Mouse (Mus musculus): ENCODE data around the gene Olfr541. TPM values are rescaled to one million over a fixed set of nuclear protein-coding genes. Genes with fewer than 3 reads are reported as not detected.
"Not testable (repeated sequence)": the region's sequence is repeated elsewhere in the genome, so short reads cannot be mapped to it uniquely, and the experiment has no call there.

The Olfr541 gene
- not detected in 2 replicates for polyA plus RNA-seq (2015; fragmentation: Nextera tagmentation; extraction: Ambion mirVana)

DNA sequence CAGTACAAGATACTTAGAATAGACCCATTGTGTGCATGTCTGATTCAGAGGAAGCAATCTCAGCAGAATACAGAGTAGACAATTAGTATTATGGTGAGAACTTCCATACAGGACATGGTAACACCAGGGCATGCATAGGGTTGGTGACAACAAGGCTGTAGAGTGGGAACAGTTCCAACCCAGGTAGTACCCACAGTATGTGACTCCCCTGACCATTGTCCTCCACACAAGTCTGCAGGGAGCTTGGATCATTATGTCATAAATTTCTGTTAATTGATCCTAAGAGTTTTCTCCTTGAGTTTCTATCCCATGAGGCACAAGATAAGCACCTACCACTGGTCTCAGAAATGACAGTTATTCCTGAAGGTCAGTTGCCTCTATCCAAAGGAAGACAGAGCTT is at the start of gene Olfr541:
Olfr541 (plus strand) TSS at position 301 of the 400 bp plus-strand sequence.
- Histone ChIP-seq H3K27me3 (no peaks in the 10 kb centered on the region), H3K27ac (no peak within 1 kb of the TSS), H3K4me2 (no peak within 1 kb of the TSS), H3K4me1 (no peaks in the 10 kb centered on the region), H3K9me3 (replicated peaks) (no peaks in the 10 kb centered on the region), H3K36me3 (ENCODE audit: poor library complexity, severe bottlenecking) (no peaks in the 10 kb centered on the region), H3K4me3 (no peak within 1 kb of the TSS), H3K9ac (no peak within 1 kb of the TSS)
- no peak for ATAC-seq

DNA sequence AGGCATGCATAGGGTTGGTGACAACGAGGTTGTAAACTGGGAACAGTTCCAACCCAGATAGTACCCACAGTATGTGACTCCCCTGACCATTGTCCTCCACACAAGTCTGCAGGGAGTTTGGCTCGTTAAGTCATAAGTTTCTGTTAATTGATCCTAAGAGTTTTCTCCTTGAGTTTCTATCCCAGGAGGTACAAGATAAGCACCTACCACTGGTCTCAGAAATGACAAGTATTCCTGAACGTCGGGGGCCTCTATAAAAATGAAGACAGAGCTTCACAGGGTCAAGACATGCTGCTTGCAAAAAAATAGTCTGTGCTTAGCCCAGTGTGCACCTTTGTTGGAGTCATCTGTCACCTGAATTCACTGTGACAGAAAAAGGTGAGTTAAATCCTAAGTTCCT is 37.4 kb upstream of the Olfr541 start, which contains the start of gene Olfr539:
Olfr539 (plus strand) TSS at position 301 of the 400 bp plus-strand sequence.
- no peak within 1 kb of the TSS for H3K9ac ChIP-seq
- no peaks in the 10 kb centered on the region for H3K4me1 ChIP-seq
- H3K4me2 ChIP-seq: no peak within 1 kb of the TSS
- no peak within 1 kb of the TSS for H3K27ac ChIP-seq
- H3K4me3 ChIP-seq: no peak within 1 kb of the TSS
- no peaks in the 10 kb centered on the region for H3K27me3 ChIP-seq
- no peaks in the 10 kb centered on the region for H3K36me3 ChIP-seq (ENCODE audit: poor library complexity, severe bottlenecking)
- no peaks in the 10 kb centered on the region for H3K9me3 ChIP-seq (replicated peaks)
- ATAC-seq: no peak
- 66% methylated on average over 4 of the region's 4 CpGs for WGBS

DNA sequence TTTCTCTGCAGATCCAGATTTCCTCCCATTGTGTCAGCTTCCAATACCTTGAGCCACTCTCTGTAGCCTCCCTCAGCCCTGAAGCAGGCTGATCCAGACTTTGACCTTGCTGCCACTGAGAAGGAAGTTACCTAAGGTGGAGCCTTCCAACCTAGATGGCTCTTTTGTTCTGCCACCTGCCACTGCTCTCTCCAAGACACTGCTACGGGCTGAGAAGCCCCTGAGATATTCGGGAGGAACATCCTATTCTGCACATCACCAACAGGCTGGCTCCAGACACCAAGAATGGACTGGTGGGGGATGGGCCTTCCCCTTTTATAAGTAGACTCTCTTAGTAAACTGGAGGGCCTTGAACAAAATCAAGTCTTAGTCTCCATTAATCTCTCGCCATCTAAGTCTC is 26.4 kb upstream of the Olfr541 start:
- H3K27ac ChIP-seq; H3K4me3 ChIP-seq; H3K9me3 ChIP-seq (replicated peaks); H3K4me2 ChIP-seq; H3K4me1 ChIP-seq; H3K9ac ChIP-seq; H3K36me3 ChIP-seq (ENCODE audit: poor library complexity, severe bottlenecking); ATAC-seq; H3K27me3 ChIP-seq: not testable (repeated sequence)
- 84% methylated on average over 3 of the region's 3 CpGs for WGBS

DNA sequence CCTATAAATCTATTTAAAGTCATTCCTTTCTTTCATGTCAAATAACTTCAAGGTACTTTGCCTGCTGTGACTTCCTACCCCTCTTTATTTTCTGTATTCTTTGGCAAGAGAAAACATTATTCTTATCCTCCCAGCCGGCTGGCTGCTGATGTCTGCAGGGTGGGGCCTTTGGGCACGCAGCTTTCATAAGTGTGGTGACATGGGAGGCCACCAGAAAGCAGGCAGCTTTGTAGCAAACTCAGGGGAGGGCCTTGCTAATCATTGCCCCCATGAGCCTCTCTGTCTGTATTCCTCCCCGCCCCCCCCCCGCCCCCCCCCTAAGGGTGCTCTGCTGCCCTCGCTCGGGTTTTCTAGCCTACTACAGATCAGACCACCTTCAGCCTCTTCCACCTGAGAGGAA is 21.2 kb upstream of the Olfr541 start:
- peaks cover 10% of the 10 kb centered on the region for H3K9me3 ChIP-seq (replicated peaks)
- H3K27me3 ChIP-seq: no peaks in the 10 kb centered on the region
- no peak for ATAC-seq
- H3K27ac ChIP-seq: no peak overlapping the region
- 2% methylated on average over 6 of the region's 6 CpGs for whole genome bisulfite sequencing
- no peak overlapping the region for H3K9ac ChIP-seq
- H3K4me3 ChIP-seq: no peak overlapping the region
- peak overlapping the region; percentile 28 for H3K4me2 ChIP-seq
- no peaks in the 10 kb centered on the region for H3K4me1 ChIP-seq
- H3K36me3 ChIP-seq (ENCODE audit: poor library complexity, severe bottlenecking): no peaks in the 10 kb centered on the region

DNA sequence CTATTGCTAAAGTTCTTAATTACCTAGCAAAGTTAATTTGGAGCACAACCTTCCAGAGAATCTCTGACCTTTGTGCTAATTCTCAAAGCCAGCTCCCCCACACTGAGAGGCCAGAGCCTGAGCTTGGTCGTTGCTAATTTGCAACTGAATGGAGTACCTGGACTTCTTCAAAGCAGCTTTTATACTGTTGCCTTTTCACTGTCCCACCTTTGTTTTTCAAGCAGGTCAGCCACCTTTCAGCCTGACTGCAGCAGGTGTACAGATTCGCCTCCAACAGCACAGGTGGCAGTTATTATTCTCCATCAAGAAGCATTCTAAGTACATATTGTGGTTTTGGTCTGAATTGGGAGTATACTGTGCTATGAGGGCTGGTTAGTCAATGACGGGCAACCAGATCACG is 17.5 kb upstream of the Olfr541 start:
- H3K36me3 ChIP-seq (ENCODE audit: poor library complexity, severe bottlenecking); ATAC-seq; H3K9ac ChIP-seq; H3K27ac ChIP-seq; H3K4me3 ChIP-seq; H3K27me3 ChIP-seq; H3K9me3 ChIP-seq (replicated peaks); H3K4me2 ChIP-seq; H3K4me1 ChIP-seq: not testable (repeated sequence)
- WGBS: 65% methylated on average over 4 of the region's 4 CpGs

DNA sequence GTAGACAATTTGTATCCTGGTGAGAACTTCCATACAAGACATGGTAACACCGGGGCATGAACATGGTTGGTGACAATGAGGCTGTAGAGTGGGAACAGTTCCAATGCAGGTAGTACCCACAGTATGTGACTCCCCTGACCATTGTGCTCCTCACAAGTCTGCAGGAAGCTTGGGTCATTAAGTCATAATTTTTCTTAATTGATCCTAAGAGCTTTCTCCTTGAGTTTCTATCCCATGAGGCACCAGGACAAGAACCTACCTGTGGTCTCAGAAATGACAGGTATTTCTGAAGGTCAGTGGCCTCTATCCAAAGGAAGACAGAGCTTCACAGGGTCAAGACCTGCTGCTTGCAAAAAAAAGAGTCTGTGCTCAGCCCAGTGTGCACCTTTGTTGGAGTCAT is 15.4 kb upstream of the Olfr541 start, which contains the start of gene Olfr45:
Olfr45 (plus strand) TSS at position 301 of the 400 bp plus-strand sequence.
- no peaks in the 10 kb centered on the region for H3K36me3 ChIP-seq (ENCODE audit: poor library complexity, severe bottlenecking)
- no peak for ATAC-seq
- no peaks in the 10 kb centered on the region for H3K4me1 ChIP-seq
- no peak within 1 kb of the TSS for H3K27ac ChIP-seq
- peaks cover 10% of the 10 kb centered on the region for H3K9me3 ChIP-seq (replicated peaks)
- H3K4me3 ChIP-seq: no peak within 1 kb of the TSS
- H3K27me3 ChIP-seq: no peaks in the 10 kb centered on the region
- H3K9ac ChIP-seq: no peak within 1 kb of the TSS
- 100% methylated on average over 1 of the region's 1 CpGs for WGBS
- H3K4me2 ChIP-seq: no peak within 1 kb of the TSS

DNA sequence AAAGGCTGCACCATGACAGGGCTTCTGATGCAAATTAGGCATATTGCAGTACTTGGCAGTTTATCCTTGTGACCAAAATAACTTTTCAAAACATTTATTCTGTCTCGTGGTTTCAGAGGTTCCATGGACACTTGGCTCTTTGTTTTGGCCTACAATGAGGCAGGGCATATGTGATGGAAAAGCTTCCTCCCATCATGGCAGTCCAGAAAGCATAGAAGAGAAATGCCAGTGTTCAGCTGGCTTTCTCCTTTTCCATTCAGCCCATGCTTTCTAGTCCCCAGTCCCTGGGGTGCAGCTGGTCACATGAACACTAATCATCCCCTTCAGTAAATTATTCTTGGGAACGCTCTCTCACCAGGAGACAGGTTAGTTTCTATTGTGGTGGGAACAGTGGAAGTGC is 9.3 kb downstream of the Olfr541 start:
- Histone ChIP-seq H3K9me3 (replicated peaks) (no peaks in the 10 kb centered on the region), H3K36me3 (ENCODE audit: poor library complexity, severe bottlenecking) (no peaks in the 10 kb centered on the region), H3K4me3 (no peak overlapping the region), H3K4me1 (peaks cover 11% of the 10 kb centered on the region; the same call in 1 of the 2 replicates), H3K4me2 (no peak overlapping the region), H3K9ac (no peak overlapping the region), H3K27ac (no peak overlapping the region), H3K27me3 (no peaks in the 10 kb centered on the region)
- peak; percentile 30; the same call in 1 of the 2 replicates for ATAC-seq
- WGBS: 19% methylated on average over 2 of the region's 2 CpGs

DNA sequence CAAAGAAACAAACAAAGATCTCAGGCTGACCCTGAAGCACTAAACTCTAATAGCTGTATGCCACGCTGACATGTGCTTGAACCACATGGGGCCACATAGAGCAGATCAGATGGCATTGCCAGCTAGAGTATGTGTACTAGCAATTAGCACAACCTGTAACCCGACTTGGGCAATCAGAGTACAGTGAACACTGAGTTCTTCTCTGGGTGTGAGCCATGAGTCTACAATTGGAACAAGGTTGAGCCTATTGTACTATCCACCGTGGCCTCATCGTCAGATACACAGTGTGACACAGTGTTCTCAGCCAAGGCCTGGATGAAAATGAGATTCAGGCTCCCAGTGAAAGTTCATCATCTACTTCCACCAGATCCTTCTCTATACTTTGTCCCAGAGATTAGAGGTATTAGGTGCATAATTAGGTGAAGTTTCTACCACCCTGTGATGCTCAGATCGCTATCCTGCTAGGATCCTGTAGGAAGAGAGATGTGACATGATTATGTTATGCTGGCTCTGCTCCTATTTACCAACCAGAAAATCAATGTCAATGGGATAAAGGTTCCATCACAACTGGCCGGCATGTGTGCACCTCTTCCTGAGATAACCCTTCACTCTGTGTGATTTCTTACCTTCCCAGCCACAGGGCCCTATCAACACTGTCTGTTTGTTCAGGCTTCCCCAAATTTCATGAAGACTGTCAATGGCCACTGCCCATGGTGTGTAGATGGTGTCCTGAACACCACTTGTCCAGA is 10.6 kb downstream of the Olfr541 start:
- ATAC-seq: no peak
- Histone ChIP-seq H3K9ac (no peak overlapping the region), H3K36me3 (ENCODE audit: poor library complexity, severe bottlenecking) (no peaks in the 10 kb centered on the region), H3K9me3 (replicated peaks) (no peaks in the 10 kb centered on the region), H3K4me1 (peaks cover 11% of the 10 kb centered on the region; the same call in 1 of the 2 replicates), H3K4me2 (no peak overlapping the region), H3K27ac (no peak overlapping the region), H3K27me3 (no peaks in the 10 kb centered on the region), H3K4me3 (no peak overlapping the region)
- 82% methylated on average over 6 of the region's 6 CpGs for WGBS

DNA sequence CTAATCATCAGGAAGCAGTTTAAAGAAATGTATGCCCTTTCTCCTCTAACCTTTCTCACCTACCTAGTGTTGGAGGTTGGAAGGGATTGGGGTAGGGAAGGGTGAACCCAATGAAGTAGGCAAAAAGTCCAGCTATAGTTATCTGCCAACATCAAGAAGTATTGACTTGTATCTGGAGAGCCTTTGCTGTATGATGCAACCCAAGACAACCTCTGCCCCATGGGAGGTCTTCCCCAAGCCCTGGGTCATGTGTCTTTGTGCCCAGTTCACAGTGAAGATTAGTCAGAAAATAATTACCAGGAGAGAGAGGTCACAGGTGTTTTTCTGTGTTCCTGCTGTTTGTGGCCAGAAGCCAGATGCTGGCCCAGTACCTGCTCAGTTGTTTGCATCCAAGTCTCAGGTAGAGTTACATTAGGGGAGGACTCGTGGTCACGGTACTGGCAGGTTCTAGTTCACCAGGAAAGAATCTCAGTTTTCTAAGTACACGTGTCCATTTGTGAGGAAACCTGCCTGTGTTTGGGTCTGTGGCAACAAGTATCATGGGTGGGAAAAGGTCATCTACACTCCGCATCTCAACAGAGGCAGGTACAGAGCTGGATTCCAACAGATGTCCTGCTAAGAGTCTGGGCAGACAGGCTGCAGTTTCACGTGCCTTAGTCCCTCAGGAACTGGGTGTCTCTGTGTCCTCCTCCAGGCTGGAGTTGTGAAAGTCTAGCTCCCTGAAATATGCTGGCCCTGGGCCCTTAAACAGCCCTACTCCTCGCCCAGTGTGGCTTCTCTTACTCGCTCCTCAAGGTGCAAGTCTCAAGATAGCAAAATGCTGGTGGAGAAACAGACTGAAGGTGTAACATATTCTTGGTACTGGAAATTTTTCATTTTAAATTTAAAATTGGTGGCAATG is 20.3 kb downstream of the Olfr541 start:
- Histone ChIP-seq H3K36me3 (ENCODE audit: poor library complexity, severe bottlenecking) (no peaks in the 10 kb centered on the region), H3K27ac (no peak overlapping the region), H3K27me3 (no peaks in the 10 kb centered on the region), H3K9me3 (replicated peaks) (no peaks in the 10 kb centered on the region), H3K4me3 (no peak overlapping the region), H3K9ac (no peak overlapping the region), H3K4me2 (no peak overlapping the region), H3K4me1 (no peaks in the 10 kb centered on the region)
- no peak for ATAC-seq
- 86% methylated on average over 7 of the region's 7 CpGs for WGBS

DNA sequence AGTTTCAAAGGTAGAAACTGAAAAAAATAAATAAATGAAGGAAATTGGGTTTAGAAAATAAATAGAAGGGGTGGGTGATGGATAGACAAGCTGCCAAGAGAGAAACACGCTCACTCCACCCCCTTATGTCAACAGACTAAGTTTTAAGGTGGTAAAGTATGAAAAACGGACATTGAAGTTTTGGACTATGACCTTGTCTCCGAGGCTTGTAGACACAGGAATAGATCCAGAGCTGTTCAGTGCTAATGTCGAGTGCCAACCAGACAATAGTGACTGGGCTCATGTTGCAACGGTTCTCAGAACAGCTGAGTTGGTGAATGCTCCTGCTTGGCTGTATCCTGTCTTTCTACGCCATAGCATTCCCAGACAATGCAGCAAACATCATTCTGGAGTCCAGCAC is 24.0 kb downstream of the Olfr541 start:
- no peak for ATAC-seq
- H3K36me3 ChIP-seq (ENCODE audit: poor library complexity, severe bottlenecking): no peaks in the 10 kb centered on the region
- WGBS: 83% methylated on average over 6 of the region's 6 CpGs

DNA sequence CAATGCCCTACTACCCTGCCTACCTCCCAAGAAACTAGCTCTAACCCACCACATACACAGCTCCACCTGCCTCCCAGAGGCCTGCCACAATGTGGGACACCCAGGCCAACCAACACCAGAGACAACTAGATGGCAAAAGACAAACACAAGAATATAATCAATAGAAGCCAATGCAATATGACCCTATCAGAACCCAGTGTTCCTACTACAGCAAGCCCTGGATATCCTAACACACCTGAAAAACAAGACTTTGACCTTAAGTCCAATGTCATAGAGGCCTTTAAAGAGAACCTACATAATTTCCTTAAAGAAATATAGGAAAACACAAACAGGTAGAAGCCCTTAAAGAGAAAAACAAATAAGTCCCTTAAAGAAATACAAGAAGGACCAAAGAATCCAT is 28.5 kb downstream of the Olfr541 start:
- H3K36me3 ChIP-seq (ENCODE audit: poor library complexity, severe bottlenecking): no peaks in the 10 kb centered on the region
- no peak overlapping the region for H3K4me2 ChIP-seq
- no peaks in the 10 kb centered on the region for H3K27me3 ChIP-seq
- no peak overlapping the region for H3K27ac ChIP-seq
- peaks cover 5% of the 10 kb centered on the region; the same call in 1 of the 2 replicates for H3K9me3 ChIP-seq (replicated peaks)
- no peak overlapping the region for H3K9ac ChIP-seq
- ATAC-seq: no peak
- no peaks in the 10 kb centered on the region for H3K4me1 ChIP-seq
- H3K4me3 ChIP-seq: no peak overlapping the region

More for the DNA sequence above, 24.0 kb downstream of the Olfr541 start:
- Histone ChIP-seq H3K4me1 (no peaks in the 10 kb centered on the region), H3K4me2 (no peak overlapping the region), H3K9ac (no peak overlapping the region), H3K9me3 (replicated peaks) (no peaks in the 10 kb centered on the region), H3K27ac (no peak overlapping the region), H3K4me3 (no peak overlapping the region), H3K27me3 (no peaks in the 10 kb centered on the region)

DNA sequence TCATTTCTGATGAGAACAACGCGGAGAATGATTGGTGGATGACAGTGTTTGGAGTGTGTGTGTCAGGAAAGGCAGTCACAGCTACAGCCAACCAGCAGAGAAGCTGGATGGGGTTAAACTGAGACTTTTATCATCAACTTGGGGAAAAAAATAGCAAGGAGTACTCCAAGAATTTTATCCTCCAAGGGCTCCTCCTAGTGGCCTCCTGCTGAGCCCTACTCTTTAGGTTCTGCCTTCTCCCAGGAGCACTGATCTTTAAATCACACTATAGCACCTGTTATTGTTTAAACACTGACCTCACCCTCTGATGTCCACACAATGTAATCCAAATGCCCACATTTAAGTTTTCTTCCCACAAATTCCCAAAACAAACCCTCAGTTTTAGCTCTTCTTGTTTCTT is 36.1 kb downstream of the Olfr541 start:
- no peak overlapping the region for H3K4me2 ChIP-seq
- no peaks in the 10 kb centered on the region for H3K4me1 ChIP-seq
- no peak overlapping the region for H3K9ac ChIP-seq
- H3K9me3 ChIP-seq (replicated peaks): no peaks in the 10 kb centered on the region; the same call in 1 of the 2 replicates
- no peak overlapping the region for H3K27ac ChIP-seq
- H3K4me3 ChIP-seq: no peak overlapping the region
- H3K36me3 ChIP-seq (ENCODE audit: poor library complexity, severe bottlenecking): no peaks in the 10 kb centered on the region
- whole genome bisulfite sequencing: 74% methylated on average over 2 of the region's 2 CpGs
- no peak for ATAC-seq
- no peaks in the 10 kb centered on the region for H3K27me3 ChIP-seq

Measured in forebrain, embryonic 13.5 days (tissue).